Mouse (Mus musculus) myocyte (in vitro differentiated cells): ENCODE data around the gene Aplp2. TPM values are rescaled to one million over a fixed set of nuclear protein-coding genes. Genes with fewer than 3 reads are reported as not detected.

ENCODE experiments used
- H3K27me3 ChIP-seq: one replicate; pipeline ENCODE4 v1.6.1; 2011; ENCODE audit not compliant: control insufficient read depth, insufficient read depth, insufficient read length
- H3K36me3 ChIP-seq: one replicate; pipeline ENCODE4 v1.6.1; 2011; ENCODE audit not compliant: control insufficient read depth, insufficient read depth
- H3K4me2 ChIP-seq: one replicate; pipeline ENCODE4 v1.6.1; 2011; ENCODE audit warnings: low read depth, control low read depth
- H3K4me3 ChIP-seq: one replicate; pipeline ENCODE4 v1.5.1; 2011; ENCODE audit warnings: mild to moderate bottlenecking, control low read depth, moderate library complexity
- H3K79me2 ChIP-seq: one replicate; pipeline ENCODE4 v1.6.1; 2011; ENCODE audit not compliant: control insufficient read depth, insufficient read depth
- H3ac ChIP-seq: one replicate; pipeline ENCODE4 v1.6.1; 2011; ENCODE audit not compliant: control insufficient read depth, insufficient read length
- CEBPB ChIP-seq: IDR thresholded peaks from 2 replicates; pipeline ENCODE4 v1.6.1; 2011; ENCODE audit warnings: mild to moderate bottlenecking, moderate library complexity; ENCODE audit not compliant: poor library complexity, insufficient read depth, severe bottlenecking
- E2F4 ChIP-seq: IDR thresholded peaks from one replicate; pipeline ENCODE4 v1.6.1; 2011; ENCODE audit warnings: mild to moderate bottlenecking, control low read depth, moderate library complexity; ENCODE audit not compliant: insufficient read depth
- MAX ChIP-seq: IDR thresholded peaks from one replicate; pipeline ENCODE4 v1.6.1; 2011; ENCODE audit warnings: low read depth, mild to moderate bottlenecking, control low read depth
- MYOD1 ChIP-seq, 3 experiments: IDR thresholded peaks; one replicate each; pipeline ENCODE4 v1.6.1; 2011; ENCODE audit warnings: control low read depth in 2 of 3, low read depth in 2 of 3, mild to moderate bottlenecking in 2 of 3, moderate library complexity in 1 of 3; ENCODE audit not compliant: insufficient read length in 2 of 3, control insufficient read depth in 1 of 3
- MYOG ChIP-seq, 3 experiments: IDR thresholded peaks; one replicate each; pipeline ENCODE4 v1.6.1; 2011; ENCODE audit warnings: control low read depth in 2 of 3, low read depth in 2 of 3, mild to moderate bottlenecking in 2 of 3; ENCODE audit not compliant: insufficient read length in 2 of 3, control insufficient read depth in 1 of 3, insufficient read depth in 1 of 3
- POLR2A ChIP-seq: IDR thresholded peaks from one replicate; pipeline ENCODE4 v1.6.1; 2011; ENCODE audit warnings: low read depth, mild to moderate bottlenecking, control low read depth, moderate library complexity; ENCODE audit not compliant: insufficient read length
- POLR2AphosphoS2 ChIP-seq: IDR thresholded peaks from one replicate; pipeline ENCODE4 v1.6.1; 2011; ENCODE audit warnings: low read depth, control low read depth; ENCODE audit not compliant: insufficient read length
- REST ChIP-seq: IDR thresholded peaks from one replicate; pipeline ENCODE4 v1.6.1; 2011; ENCODE audit warnings: mild to moderate bottlenecking, control low read depth, moderate library complexity; ENCODE audit not compliant: insufficient read depth, insufficient read length
- SRF ChIP-seq: IDR thresholded peaks from one replicate; pipeline ENCODE4 v1.6.1; 2011; ENCODE audit warnings: low read depth; ENCODE audit not compliant: control insufficient read depth, insufficient read length
- TCF12 ChIP-seq: IDR thresholded peaks from one replicate; pipeline ENCODE4 v1.6.1; 2011; ENCODE audit warnings: mild to moderate bottlenecking, control low read depth; ENCODE audit not compliant: poor library complexity, insufficient read depth, severe bottlenecking
- TCF3 ChIP-seq: IDR thresholded peaks from one replicate; pipeline ENCODE4 v1.6.1; 2011; ENCODE audit warnings: low read depth, control low read depth; ENCODE audit not compliant: insufficient read length
- USF1 ChIP-seq: IDR thresholded peaks from one replicate; pipeline ENCODE4 v1.6.1; 2011; ENCODE audit warnings: low read depth, mild to moderate bottlenecking, control low read depth, moderate library complexity
- polyA plus RNA-seq: library from polyadenylated mRNA; unstranded; fragments of >200 nt; fragmentation: generic; extraction: Trizol; gene quantifications from one replicate; pipeline ENCODE4 v1.2.1, GENCODE M21; 2012; ENCODE audit warnings: missing spikeins

Aplp2 gene
- polyA plus RNA-seq, 1 experiment, result 65.7 TPM

- Histone ChIP-seq H3K27me3 (no peaks in the 10 kb centered on the region), H3K4me2 (no peak overlapping the region), H3ac (no peak overlapping the region), H3K79me2 (no peaks in the 10 kb centered on the region), H3K36me3 (no peaks in the 10 kb centered on the region), H3K4me3 (no peak overlapping the region)
- TF ChIP-seq SRF (no peak), MAX (no peak), POLR2AphosphoS2 (no peak), MYOD1 (IDR thresholded peaks at IDR 0.05; ENCODE audit: control insufficient read depth in 1 of 3, insufficient read length in 2 of 3, low read depth in 2 of 3) (no peak), E2F4 (no peak), REST (no peak), CEBPB (no peak), TCF3 (no peak), MYOG (IDR thresholded peaks at IDR 0.05; ENCODE audit: control insufficient read depth in 1 of 3, insufficient read depth in 1 of 3, insufficient read length in 2 of 3, low read depth in 2 of 3) (no peak), USF1 (no peak)
Observed at GRCm38 (mm10) chr9:31120533-31120915, 91.1 kb downstream of the Aplp2 start.

- Histone ChIP-seq H3K4me3 (no peak overlapping the region), H3K36me3 (no peaks in the 10 kb centered on the region), H3K27me3 (no peaks in the 10 kb centered on the region), H3K4me2 (no peak overlapping the region), H3K79me2 (no peaks in the 10 kb centered on the region), H3ac (no peak overlapping the region)
- no peak for TF ChIP-seq SRF
- no peak for TF ChIP-seq TCF12
- TF ChIP-seq POLR2A, result no peak
- no peak for TF ChIP-seq REST
- TF ChIP-seq MAX, result no peak
- TF ChIP-seq TCF3, result no peak
- no peak for TF ChIP-seq USF1
- no peak for TF ChIP-seq MYOG (IDR thresholded peaks at IDR 0.05; ENCODE audit: control insufficient read depth in 1 of 3, insufficient read depth in 1 of 3, insufficient read length in 2 of 3, low read depth in 2 of 3)
- TF ChIP-seq MYOD1 (IDR thresholded peaks at IDR 0.05; ENCODE audit: control insufficient read depth in 1 of 3, insufficient read length in 2 of 3, low read depth in 2 of 3), result no peak
- no peak for TF ChIP-seq E2F4
- TF ChIP-seq CEBPB, result no peak
- no peak for TF ChIP-seq POLR2AphosphoS2
Observed at GRCm38 (mm10) chr9:31119882-31120532, 91.6 kb downstream of the Aplp2 start.

- no peak overlapping the region for H3K4me2 ChIP-seq
- H3ac ChIP-seq, result no peak overlapping the region
- H3K27me3 ChIP-seq, result no peaks in the 10 kb centered on the region
- H3K36me3 ChIP-seq, result no peaks in the 10 kb centered on the region
- no peaks in the 10 kb centered on the region for H3K79me2 ChIP-seq
- H3K4me3 ChIP-seq, result no peak overlapping the region
- no peak for TF ChIP-seq POLR2A
- TF ChIP-seq CEBPB, result no peak
Observed at GRCm38 (mm10) chr9:31119405-31119804, 92.2 kb downstream of the Aplp2 start.

- no peaks in the 10 kb centered on the region for H3K36me3 ChIP-seq
- no peak overlapping the region for H3ac ChIP-seq
- H3K79me2 ChIP-seq, result no peaks in the 10 kb centered on the region
- H3K4me3 ChIP-seq, result no peak overlapping the region
- TF ChIP-seq POLR2AphosphoS2 (no peak), MAX (no peak), REST (no peak), CEBPB (no peak), TCF12 (no peak), E2F4 (no peak), USF1 (no peak), MYOD1 (IDR thresholded peaks at IDR 0.05; ENCODE audit: control insufficient read depth in 1 of 3, insufficient read length in 2 of 3, low read depth in 2 of 3) (no peak), POLR2A (no peak), TCF3 (no peak), SRF (no peak)
- H3K27me3 ChIP-seq, result no peaks in the 10 kb centered on the region
- no peak overlapping the region for H3K4me2 ChIP-seq
Observed at GRCm38 (mm10) chr9:31118520-31119298, 92.9 kb downstream of the Aplp2 start.

GRCm38 (mm10) chr9:31117488-31117887 lies 94.1 kb downstream of the Aplp2 start:
- H3K4me3 ChIP-seq, result no peak overlapping the region

More at GRCm38 (mm10) chr9:31117488-31117887, 94.1 kb downstream of the Aplp2 start:
- Histone ChIP-seq H3ac (no peak overlapping the region), H3K36me3 (no peaks in the 10 kb centered on the region), H3K79me2 (no peaks in the 10 kb centered on the region), H3K27me3 (no peaks in the 10 kb centered on the region), H3K4me2 (no peak overlapping the region)
- TF ChIP-seq E2F4, result no peak
- no peak for TF ChIP-seq MAX
- no peak for TF ChIP-seq POLR2AphosphoS2
- TF ChIP-seq USF1, result no peak
- no peak for TF ChIP-seq SRF
- TF ChIP-seq TCF3, result no peak
- TF ChIP-seq TCF12, result no peak
- no peak for TF ChIP-seq POLR2A
